Mouse (Mus musculus): ENCODE measurements around the gene Ttc7. TPM values are rescaled to one million over a fixed set of nuclear protein-coding genes. Genes with fewer than 3 reads are reported as not detected.

The Ttc7 gene
- polyA plus RNA-seq, 1 experiment: 88.6 TPM

DNA sequence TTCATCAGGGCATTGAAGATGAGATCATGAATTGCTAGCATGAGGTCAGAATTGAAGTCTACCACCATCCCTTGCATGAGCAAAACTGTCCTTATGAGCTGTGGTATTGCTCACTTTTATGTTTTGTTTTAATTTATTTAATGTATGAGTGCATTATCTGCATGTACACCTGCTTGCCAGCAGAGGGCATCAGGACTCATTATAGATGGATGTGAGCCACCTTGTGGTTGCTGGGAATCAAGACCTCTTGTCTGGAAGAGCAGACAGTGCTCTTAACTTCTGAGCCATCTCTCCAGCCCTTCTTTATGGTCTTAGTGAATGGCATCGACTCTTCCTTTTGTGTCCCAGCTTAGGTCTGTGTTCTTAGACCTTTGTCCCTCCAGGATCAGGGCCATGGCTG, 39.0 kb downstream of the Ttc7 start:
- no peaks in the 10 kb centered on the region for H3K27me3 ChIP-seq (ENCODE audit: control insufficient read depth, insufficient read depth, low read length)
- H3K27ac ChIP-seq (ENCODE audit: insufficient read depth, low read length): no peak overlapping the region
- peak; percentile 52; the same call in 1 of the 2 replicates for TF ChIP-seq CTCF (IDR thresholded peaks at IDR 0.05; ENCODE audit: extremely low read depth, insufficient read depth, insufficient read length, insufficient replicate concordance)
- no peak for TF ChIP-seq POLR2A (IDR thresholded peaks at IDR 0.05; ENCODE audit: low read depth, low read length)
- WGBS: 94% methylated on average over 1 of the region's 1 CpGs
- peaks cover 11% of the 10 kb centered on the region; the same call in 1 of the 2 replicates for H3K4me1 ChIP-seq (ENCODE audit: control insufficient read depth, insufficient read depth, insufficient read length)
- no peak for DNase-seq (ENCODE audit: low read depth in 1 of 2, low spot score in 2 of 2)
- no peak overlapping the region for H3K4me3 ChIP-seq (ENCODE audit: extremely low read depth, insufficient read depth, insufficient read length)
- peaks cover 25% of the 10 kb centered on the region for H3K36me3 ChIP-seq (ENCODE audit: control insufficient read depth, insufficient read depth, low read length)

- 95% methylated on average over 9 of the region's 9 CpGs for WGBS
These were observed 40.5 kb downstream of the Ttc7 start for GRCm38 (mm10) chr17:87323215-87323614.

GRCm38 (mm10) chr17:87325501-87325900, 42.8 kb downstream of the Ttc7 start:
- WGBS: 38% methylated on average over 15 of the region's 15 CpGs
- DNase-seq (ENCODE audit: low read depth in 1 of 2, low spot score in 2 of 2): no peak
- H3K27ac ChIP-seq (ENCODE audit: insufficient read depth, low read length): peak overlapping the region; percentile 18; the same call in 1 of the 2 replicates
- H3K4me1 ChIP-seq (ENCODE audit: control insufficient read depth, insufficient read depth, insufficient read length): peaks cover 18% of the 10 kb centered on the region; the same call in 1 of the 2 replicates
- no peak overlapping the region for H3K4me3 ChIP-seq (ENCODE audit: extremely low read depth, insufficient read depth, insufficient read length)
- H3K27me3 ChIP-seq (ENCODE audit: control insufficient read depth, insufficient read depth, low read length): no peaks in the 10 kb centered on the region
- H3K36me3 ChIP-seq (ENCODE audit: control insufficient read depth, insufficient read depth, low read length): peaks cover 39% of the 10 kb centered on the region
- TF ChIP-seq POLR2A (IDR thresholded peaks at IDR 0.05; ENCODE audit: low read depth, low read length) (no peak), CTCF (IDR thresholded peaks at IDR 0.05; ENCODE audit: extremely low read depth, insufficient read depth, insufficient read length, insufficient replicate concordance) (no peak)

More at GRCm38 (mm10) chr17:87323215-87323614, 40.5 kb downstream of the Ttc7 start:
- no peaks in the 10 kb centered on the region for H3K27me3 ChIP-seq (ENCODE audit: control insufficient read depth, insufficient read depth, low read length)
- peaks cover 18% of the 10 kb centered on the region; the same call in 1 of the 2 replicates for H3K4me1 ChIP-seq (ENCODE audit: control insufficient read depth, insufficient read depth, insufficient read length)
- H3K27ac ChIP-seq (ENCODE audit: insufficient read depth, low read length): no peak overlapping the region
- DNase-seq (ENCODE audit: low read depth in 1 of 2, low spot score in 2 of 2): no peak
- no peak for TF ChIP-seq CTCF (IDR thresholded peaks at IDR 0.05; ENCODE audit: extremely low read depth, insufficient read depth, insufficient read length, insufficient replicate concordance)
- peaks cover 26% of the 10 kb centered on the region for H3K36me3 ChIP-seq (ENCODE audit: control insufficient read depth, insufficient read depth, low read length)
- no peak overlapping the region for H3K4me3 ChIP-seq (ENCODE audit: extremely low read depth, insufficient read depth, insufficient read length)

DNA sequence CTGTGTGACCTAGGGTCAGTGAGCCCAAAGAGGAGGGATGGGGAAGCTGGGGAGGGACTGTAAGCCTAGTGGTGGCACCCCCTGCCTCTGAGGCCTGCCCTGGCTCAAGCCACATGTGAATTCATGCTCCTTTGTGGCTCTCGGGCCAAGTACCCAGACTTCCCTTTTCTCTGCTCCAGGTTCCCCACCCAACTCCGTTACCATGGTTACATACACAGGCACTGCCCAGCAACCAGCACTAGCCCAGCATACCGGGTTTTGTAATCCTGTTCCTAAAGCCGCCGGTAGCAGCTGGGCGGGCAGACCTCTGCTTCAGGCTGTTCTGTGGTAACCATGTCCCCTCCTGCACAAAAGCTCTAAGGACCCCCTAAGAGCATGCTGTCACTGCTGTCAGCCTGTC, 44.3 kb downstream of the Ttc7 start:
- peak; percentile 23 to 43 for DNase-seq (ENCODE audit: low read depth in 1 of 2, low spot score in 2 of 2)
- Histone ChIP-seq H3K27me3 (ENCODE audit: control insufficient read depth, insufficient read depth, low read length) (no peaks in the 10 kb centered on the region), H3K4me1 (ENCODE audit: control insufficient read depth, insufficient read depth, insufficient read length) (peaks cover 18% of the 10 kb centered on the region; the same call in 1 of the 2 replicates), H3K4me3 (ENCODE audit: extremely low read depth, insufficient read depth, insufficient read length) (no peak overlapping the region), H3K36me3 (ENCODE audit: control insufficient read depth, insufficient read depth, low read length) (peaks cover 43% of the 10 kb centered on the region), H3K27ac (ENCODE audit: insufficient read depth, low read length) (no peak overlapping the region)
- TF ChIP-seq CTCF (IDR thresholded peaks at IDR 0.05; ENCODE audit: extremely low read depth, insufficient read depth, insufficient read length, insufficient replicate concordance) (no peak), POLR2A (IDR thresholded peaks at IDR 0.05; ENCODE audit: low read depth, low read length) (no peak)
- WGBS: 39% methylated on average over 6 of the region's 6 CpGs

DNA sequence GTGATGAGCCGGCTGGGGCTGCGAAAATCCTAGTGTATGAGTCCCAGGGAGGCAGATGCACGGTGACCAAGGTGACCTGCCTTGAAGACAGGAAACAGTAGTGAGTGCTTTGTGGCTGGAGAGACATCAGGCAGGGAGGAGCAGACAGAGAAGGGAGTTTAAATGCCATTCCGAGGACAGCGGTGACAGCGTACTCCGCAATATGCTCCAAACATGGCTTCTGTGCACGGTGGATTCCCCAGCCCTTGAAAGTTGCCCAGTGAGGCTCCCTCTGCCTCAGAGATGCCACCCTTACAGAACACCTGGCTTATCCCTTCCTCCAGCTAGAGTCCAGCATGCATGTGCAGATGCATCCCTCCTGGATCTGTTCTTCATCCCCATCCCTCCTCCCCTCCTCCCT, 45.0 kb downstream of the Ttc7 start:
- no peaks in the 10 kb centered on the region for H3K27me3 ChIP-seq (ENCODE audit: control insufficient read depth, insufficient read depth, low read length)
- no peak for DNase-seq (ENCODE audit: low read depth in 1 of 2, low spot score in 2 of 2)
- H3K36me3 ChIP-seq (ENCODE audit: control insufficient read depth, insufficient read depth, low read length): peaks cover 41% of the 10 kb centered on the region
- H3K4me1 ChIP-seq (ENCODE audit: control insufficient read depth, insufficient read depth, insufficient read length): peaks cover 18% of the 10 kb centered on the region; the same call in 1 of the 2 replicates
- TF ChIP-seq POLR2A (IDR thresholded peaks at IDR 0.05; ENCODE audit: low read depth, low read length) (no peak), CTCF (IDR thresholded peaks at IDR 0.05; ENCODE audit: extremely low read depth, insufficient read depth, insufficient read length, insufficient replicate concordance) (no peak)
- H3K27ac ChIP-seq (ENCODE audit: insufficient read depth, low read length): no peak overlapping the region
- H3K4me3 ChIP-seq (ENCODE audit: extremely low read depth, insufficient read depth, insufficient read length): no peak overlapping the region
- 81% methylated on average over 8 of the region's 8 CpGs for WGBS

GRCm38 (mm10) chr17:87328177-87328768, 45.6 kb downstream of the Ttc7 start:
- Histone ChIP-seq H3K4me3 (ENCODE audit: extremely low read depth, insufficient read depth, insufficient read length) (no peak overlapping the region), H3K4me1 (ENCODE audit: control insufficient read depth, insufficient read depth, insufficient read length) (peaks cover 18% of the 10 kb centered on the region; the same call in 1 of the 2 replicates), H3K27me3 (ENCODE audit: control insufficient read depth, insufficient read depth, low read length) (no peaks in the 10 kb centered on the region), H3K36me3 (ENCODE audit: control insufficient read depth, insufficient read depth, low read length) (peaks cover 41% of the 10 kb centered on the region), H3K27ac (ENCODE audit: insufficient read depth, low read length) (no peak overlapping the region)
- DNase-seq (ENCODE audit: low read depth in 1 of 2, low spot score in 2 of 2): no peak
- 88% methylated on average over 7 of the region's 9 CpGs for WGBS
- no peak for TF ChIP-seq POLR2A (IDR thresholded peaks at IDR 0.05; ENCODE audit: low read depth, low read length)
- TF ChIP-seq CTCF (IDR thresholded peaks at IDR 0.05; ENCODE audit: extremely low read depth, insufficient read depth, insufficient read length, insufficient replicate concordance): no peak

- no peaks in the 10 kb centered on the region for H3K27me3 ChIP-seq (ENCODE audit: control insufficient read depth, insufficient read depth, low read length)
- peaks cover 18% of the 10 kb centered on the region; the same call in 1 of the 2 replicates for H3K4me1 ChIP-seq (ENCODE audit: control insufficient read depth, insufficient read depth, insufficient read length)
- no peak for TF ChIP-seq POLR2A (IDR thresholded peaks at IDR 0.05; ENCODE audit: low read depth, low read length)
- TF ChIP-seq CTCF (IDR thresholded peaks at IDR 0.05; ENCODE audit: extremely low read depth, insufficient read depth, insufficient read length, insufficient replicate concordance): no peak
- DNase-seq (ENCODE audit: low read depth in 1 of 2, low spot score in 2 of 2): no peak
- no peak overlapping the region for H3K4me3 ChIP-seq (ENCODE audit: extremely low read depth, insufficient read depth, insufficient read length)
- WGBS: 95% methylated on average over 18 of the region's 18 CpGs
- peaks cover 39% of the 10 kb centered on the region for H3K36me3 ChIP-seq (ENCODE audit: control insufficient read depth, insufficient read depth, low read length)
- no peak overlapping the region for H3K27ac ChIP-seq (ENCODE audit: insufficient read depth, low read length)
These were observed 46.5 kb downstream of the Ttc7 start for GRCm38 (mm10) chr17:87329144-87329700.
